Mouse (Mus musculus): ENCODE results near the gene Gm20388.

- TF ChIP-seq CTCF (IDR thresholded peaks at IDR 0.05; ENCODE audit: extremely low read depth, insufficient read depth, low read length) = no peak
- no peak for TF ChIP-seq POLR2A (IDR thresholded peaks at IDR 0.05; ENCODE audit: extremely low read depth, insufficient read depth, low read length)
These were observed 414.6 kb downstream of the Gm20388 start for GRCm38 (mm10) chr8:120325172-120325767.

Measured in cortical plate, adult 2 months (tissue).